ENCODE assay signal across 16 mouse cellular contexts in genomic region chr8:80029631-80030030, GRCm38 (mm10). TPM values are rescaled to one million over a fixed set of nuclear protein-coding genes. Genes with fewer than 3 reads are reported as not detected.
"Had no signal": no experiment of that assay in that cellular context is flagged by ENCODE, and none has a peak within 500 bp of the region (broad histone marks: within the 10 kb centered on the region; RNA-seq: fewer than 3 reads in every experiment).

No protein-coding gene starts in this region.

- H3K27me3 ChIP-seq: liver, embryonic 12.5 days; neural tube, embryonic 13.5 days had no signal

- ATAC-seq: liver, embryonic 12.5 days; midbrain, embryonic 15.5 days had no signal

- H3K4me1 ChIP-seq: liver, embryonic 12.5 days had no signal

- H3K27ac ChIP-seq: limb, embryonic 15.5 days; liver, embryonic 12.5 days; midbrain, embryonic 15.5 days; neural tube, embryonic 13.5 days; stomach, postnatal 0 days had no signal

- H3K4me2 ChIP-seq: limb, embryonic 15.5 days; liver, embryonic 12.5 days; lung, embryonic 14.5 days; midbrain, embryonic 11.5 days; midbrain, embryonic 15.5 days; neural tube, embryonic 13.5 days had no signal

- H3K9me3 ChIP-seq: limb, embryonic 15.5 days; liver, embryonic 12.5 days; midbrain, embryonic 15.5 days; neural tube, embryonic 13.5 days had no signal

- H3K36me3 ChIP-seq: limb, embryonic 15.5 days; liver, embryonic 12.5 days; midbrain, embryonic 15.5 days; neural tube, embryonic 13.5 days had no signal

- H3K9ac ChIP-seq: limb, embryonic 15.5 days; liver, embryonic 12.5 days; lung, embryonic 14.5 days; midbrain, embryonic 15.5 days; neural tube, embryonic 13.5 days had no signal

- DNase-seq: kidney, postnatal 14 days; left cerebral cortex, postnatal 4 days; lung, embryonic 14.5 days; lung, postnatal 10 days; lung, postnatal 4 days; right cerebral cortex, adult 18-20 months; right cerebral cortex, postnatal 25 days; thymus, adult 2 months; thymus, postnatal 36 days had no signal

- H3K4me3 ChIP-seq: limb, embryonic 15.5 days; liver, embryonic 12.5 days; midbrain, embryonic 15.5 days; neural tube, embryonic 13.5 days had no signal

RNA-seq across cellular contexts. Expression of gene Hhip, which starts 28.2 kb away (rescaled TPM):
- total RNA-seq: megakaryocyte, adult 5-6 weeks had no signal
